Mouse (Mus musculus) kidney, embryonic 16.5 days (tissue): ENCODE results near the gene Crb1. TPM values are rescaled to one million over a fixed set of nuclear protein-coding genes. Genes with fewer than 3 reads are reported as not detected.

Source experiments
- ATAC-seq: fragments of 200-750 bp; cut with Nextera tagmentation; 2 replicates; pipeline ENCODE4 v1.8.0; 2017; ENCODE audit warnings: moderate TSS enrichment; ENCODE audit not compliant: low FRiP score, low TSS enrichment
- H3K27ac ChIP-seq: fragments of 300-500 bp; sonication (generic); 2 replicates; pipeline ENCODE4 v1.5.1; 2014; ENCODE audit warnings: low read length
- H3K27me3 ChIP-seq: fragments of 300-500 bp; sonication (generic); 2 replicates; pipeline ENCODE4 v1.6.1; 2014; ENCODE audit warnings: low read length, control low read depth, mixed read lengths; ENCODE audit not compliant: insufficient read depth
- H3K36me3 ChIP-seq: fragments of 300-500 bp; sonication (generic); 2 replicates; pipeline ENCODE4 v1.6.1; 2014; ENCODE audit warnings: low read length, control low read depth, mixed read lengths; ENCODE audit not compliant: insufficient read depth
- H3K4me1 ChIP-seq: fragments of 300-500 bp; sonication (generic); 2 replicates; pipeline ENCODE4 v1.6.1; 2014; ENCODE audit warnings: low read length, control low read depth, mixed read lengths; ENCODE audit not compliant: insufficient read depth
- H3K4me2 ChIP-seq: fragments of 300-500 bp; sonication (generic); replicated peaks from 2 replicates; pipeline ENCODE4 v1.6.1; 2014; ENCODE audit warnings: low read depth, low read length
- H3K4me3 ChIP-seq: fragments of 300-500 bp; sonication (generic); 2 replicates; pipeline ENCODE4 v1.5.1; 2014; ENCODE audit warnings: mild to moderate bottlenecking, low read length
- H3K9ac ChIP-seq: fragments of 300-500 bp; sonication (generic); replicated peaks from 2 replicates; pipeline ENCODE4 v1.6.1; 2014; ENCODE audit warnings: low read length
- H3K9me3 ChIP-seq: fragments of 300-500 bp; sonication (generic); 2 replicates; pipeline ENCODE4 v1.6.1; 2016; ENCODE audit warnings: low read length, control low read depth
- WGBS: fragments of 180-500 bp; shearing (Covaris S2); extraction: QIAGEN DNeasy Blood & Tissue Kit; methylation state at CpG from one replicate; pipeline ENCODE4 v1.1.7; 2014; 5-methylcytosine and 5-hydroxymethylcytosine counted together
- polyA plus RNA-seq: library from polyadenylated mRNA; unstranded; fragments of >200 nt; fragmentation: Nextera tagmentation; extraction: Ambion mirVana; gene quantifications from 2 replicates; pipeline ENCODE4 v1.2.1, GENCODE M21; 2015

The Crb1 gene
- polyA plus RNA-seq, 1 experiment from 2014 or later, result 0.20 TPM

DNA sequence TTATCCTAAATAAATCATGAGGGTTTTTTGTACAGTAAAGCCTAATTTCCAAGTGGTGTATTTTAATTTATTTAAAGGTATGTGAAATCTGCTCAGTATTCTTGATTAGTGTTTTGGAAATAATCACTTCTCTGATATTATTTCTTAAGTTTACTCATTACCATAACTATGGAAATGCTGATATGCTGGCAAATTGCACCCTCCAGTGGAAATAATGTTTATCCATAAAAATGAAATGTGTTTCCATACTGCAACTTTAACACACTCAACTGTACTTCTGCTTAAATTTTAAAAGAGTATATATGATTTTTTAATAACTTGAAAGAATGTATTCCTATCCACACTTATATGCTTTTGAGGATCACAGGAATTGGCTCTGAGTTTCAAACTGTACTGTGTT lies 28.9 kb upstream of the Crb1 start:
- Histone ChIP-seq H3K36me3 (no peaks in the 10 kb centered on the region), H3K4me2 (no peak overlapping the region), H3K4me3 (no peak overlapping the region), H3K9ac (no peak overlapping the region), H3K27me3 (no peaks in the 10 kb centered on the region), H3K27ac (no peak overlapping the region), H3K9me3 (peaks cover 4% of the 10 kb centered on the region), H3K4me1 (no peaks in the 10 kb centered on the region)
- ATAC-seq, result no peak

DNA sequence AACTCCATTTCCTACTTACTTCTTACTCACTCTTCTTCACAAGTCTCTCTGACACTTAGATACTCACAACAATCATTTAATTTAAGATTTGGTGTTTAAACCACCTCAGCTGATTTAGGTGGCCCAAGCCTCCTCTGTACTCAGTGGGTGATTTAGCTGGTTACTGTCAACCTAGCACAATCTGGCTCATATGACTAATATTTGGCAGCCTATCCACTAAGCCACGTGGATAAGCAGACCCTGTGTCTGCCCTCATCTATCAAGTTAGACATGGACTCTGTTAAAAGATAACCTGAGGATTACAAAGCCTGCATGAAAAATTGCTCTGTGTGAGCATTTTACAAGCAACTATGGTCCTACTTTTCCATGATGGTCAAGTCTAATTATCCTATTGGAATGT lies 19.7 kb upstream of the Crb1 start:
- H3K27me3 ChIP-seq, result no peaks in the 10 kb centered on the region
- H3K9ac ChIP-seq, result no peak overlapping the region
- no peaks in the 10 kb centered on the region for H3K9me3 ChIP-seq
- no peak overlapping the region for H3K4me3 ChIP-seq
- no peaks in the 10 kb centered on the region for H3K36me3 ChIP-seq
- 29% methylated on average over 1 of the region's 1 CpGs for WGBS
- H3K4me1 ChIP-seq, result no peaks in the 10 kb centered on the region
- no peak overlapping the region for H3K27ac ChIP-seq
- ATAC-seq, result no peak
- no peak overlapping the region for H3K4me2 ChIP-seq

DNA sequence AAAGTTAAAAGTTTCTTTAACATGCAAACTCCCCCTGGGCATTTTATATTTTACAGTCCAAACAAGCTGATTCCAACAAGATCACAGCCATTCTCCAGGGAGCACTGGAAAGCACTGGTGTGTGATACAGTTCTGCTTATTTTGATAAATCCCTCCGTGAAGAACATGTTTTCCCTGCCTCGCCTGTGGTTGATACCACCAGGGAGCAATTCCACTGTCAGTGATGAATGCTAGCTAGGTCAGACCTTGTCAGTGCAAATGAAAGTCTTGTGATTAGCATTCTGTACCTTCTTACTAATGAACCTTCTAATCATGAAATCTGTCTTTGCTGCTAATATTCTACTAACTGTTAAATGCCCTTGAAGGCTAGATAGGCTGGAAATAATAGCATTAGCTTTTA lies 14.8 kb upstream of the Crb1 start:
- H3K4me2 ChIP-seq, result no peak overlapping the region
- no peaks in the 10 kb centered on the region for H3K27me3 ChIP-seq
- no peaks in the 10 kb centered on the region for H3K4me1 ChIP-seq
- 28% methylated on average over 2 of the region's 2 CpGs for WGBS
- H3K4me3 ChIP-seq, result no peak overlapping the region
- no peak overlapping the region for H3K27ac ChIP-seq
- H3K36me3 ChIP-seq, result no peaks in the 10 kb centered on the region
- H3K9me3 ChIP-seq, result no peaks in the 10 kb centered on the region
- no peak for ATAC-seq
- no peak overlapping the region for H3K9ac ChIP-seq

DNA sequence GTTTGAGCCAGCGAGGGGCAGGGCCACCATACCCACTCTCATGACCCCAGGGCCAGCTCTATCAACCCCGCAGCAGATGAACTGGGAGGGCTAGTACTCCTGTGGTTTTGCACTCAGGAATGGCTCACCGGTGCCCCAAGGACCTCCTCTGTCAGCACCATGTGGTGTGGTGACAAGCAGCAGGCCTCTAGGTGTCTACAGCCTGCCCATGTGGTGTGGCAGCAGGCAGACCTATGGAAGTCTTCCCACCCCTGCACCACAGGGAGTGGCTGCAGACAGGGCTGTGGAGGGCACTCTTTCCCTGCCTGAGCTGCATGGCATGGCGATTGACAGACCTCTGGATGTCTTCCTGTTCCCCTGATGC lies 2.7 kb upstream of the Crb1 start:
- Histone ChIP-seq H3K36me3 (no peaks in the 10 kb centered on the region), H3K4me1 (no peaks in the 10 kb centered on the region), H3K27ac (no peak overlapping the region), H3K4me2 (no peak overlapping the region), H3K9me3 (no peaks in the 10 kb centered on the region), H3K27me3 (no peaks in the 10 kb centered on the region), H3K9ac (no peak overlapping the region), H3K4me3 (no peak overlapping the region)
- WGBS, result 27% methylated on average over 4 of the region's 4 CpGs
- peak; percentile 42 for ATAC-seq

DNA sequence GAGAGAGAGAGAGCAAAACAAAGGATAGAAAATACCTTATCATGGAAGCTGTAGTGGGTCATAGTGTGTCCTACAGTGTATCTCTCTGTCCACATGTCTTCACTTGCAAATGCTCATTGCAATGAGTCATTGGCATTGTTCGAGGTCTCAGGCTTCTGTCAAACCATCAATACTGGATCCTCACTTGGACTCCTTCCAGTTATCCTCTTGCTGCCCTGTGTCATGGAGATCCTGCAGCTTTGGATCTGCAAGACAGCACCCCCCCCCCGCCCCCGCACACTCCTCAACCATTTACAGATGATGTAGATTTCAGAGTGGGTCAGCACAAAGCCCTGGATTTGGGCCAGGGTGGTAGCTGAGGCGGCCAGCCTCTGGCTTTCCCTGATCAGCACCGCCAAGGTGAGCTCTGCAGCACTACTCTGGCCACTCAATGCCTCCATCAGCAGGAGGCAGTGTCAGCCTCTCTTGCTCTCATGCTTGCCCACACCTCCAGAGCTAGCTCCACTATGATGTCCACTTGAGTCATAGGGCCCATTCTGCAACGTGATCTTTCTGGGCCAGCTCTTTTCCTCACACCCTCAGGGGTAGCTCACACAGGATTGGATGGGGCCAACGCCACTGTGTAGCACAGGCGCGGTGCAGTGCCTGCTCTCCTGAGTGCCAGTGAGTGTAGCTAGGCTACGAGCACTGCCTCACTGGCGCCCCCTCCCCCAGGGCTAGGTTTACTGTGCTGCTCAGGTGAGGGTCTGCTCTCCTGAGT lies 2.1 kb upstream of the Crb1 start:
- H3K4me2 ChIP-seq, result no peak overlapping the region
- 30% methylated on average over 11 of the region's 11 CpGs for WGBS
- H3K27ac ChIP-seq, result no peak overlapping the region
- no peaks in the 10 kb centered on the region for H3K36me3 ChIP-seq
- H3K27me3 ChIP-seq, result no peaks in the 10 kb centered on the region
- no peak overlapping the region for H3K4me3 ChIP-seq
- peak; percentile 61 for ATAC-seq
- no peaks in the 10 kb centered on the region for H3K9me3 ChIP-seq
- H3K9ac ChIP-seq, result no peak overlapping the region
- H3K4me1 ChIP-seq, result no peaks in the 10 kb centered on the region

DNA sequence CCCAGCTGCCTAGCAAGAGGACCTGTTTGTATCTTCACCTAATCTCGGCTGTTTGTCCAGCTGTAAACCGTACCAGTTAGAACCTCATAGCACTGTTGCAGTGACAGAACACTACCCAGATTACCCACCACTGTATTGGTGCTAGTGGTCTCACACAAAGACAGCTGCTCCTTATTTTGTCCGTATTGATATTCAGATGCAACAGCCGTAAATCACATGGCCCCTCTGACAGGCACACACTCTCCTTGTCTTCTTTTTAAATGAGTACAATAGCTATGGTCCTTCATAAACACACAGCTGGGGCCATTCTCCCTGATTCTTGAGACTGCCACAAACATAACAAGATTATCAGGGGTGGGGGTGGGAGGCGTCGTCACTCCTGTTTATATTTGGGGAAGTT lies 1.0 kb downstream of the Crb1 start:
- WGBS, result 46% methylated on average over 6 of the region's 6 CpGs
- Histone ChIP-seq H3K27ac (no peak overlapping the region), H3K9ac (no peak overlapping the region), H3K4me3 (no peak overlapping the region), H3K4me2 (no peak overlapping the region), H3K4me1 (no peaks in the 10 kb centered on the region), H3K36me3 (no peaks in the 10 kb centered on the region), H3K9me3 (no peaks in the 10 kb centered on the region), H3K27me3 (no peaks in the 10 kb centered on the region)
- no peak for ATAC-seq

DNA sequence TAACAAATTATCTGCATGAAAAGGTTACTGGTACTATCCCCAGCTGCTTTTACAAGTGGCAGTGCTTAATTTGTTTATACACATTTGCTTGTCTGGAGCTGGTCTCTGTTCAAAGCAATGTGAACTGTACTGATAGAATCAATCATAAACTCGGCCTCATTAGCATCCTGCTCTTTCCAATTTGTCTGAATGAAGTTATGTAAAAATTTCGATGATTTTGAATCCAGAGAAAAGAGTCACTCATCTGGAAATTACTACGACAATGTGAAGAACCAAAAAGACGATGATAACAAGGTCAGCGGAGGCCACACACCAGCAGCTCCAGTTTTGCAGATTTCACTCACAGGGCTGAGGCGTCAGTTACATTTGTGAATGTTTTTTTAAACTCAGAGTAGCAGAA lies 5.6 kb downstream of the Crb1 start:
- Histone ChIP-seq H3K27me3 (no peaks in the 10 kb centered on the region), H3K4me1 (no peaks in the 10 kb centered on the region), H3K4me3 (no peak overlapping the region), H3K9me3 (no peaks in the 10 kb centered on the region), H3K36me3 (no peaks in the 10 kb centered on the region), H3K27ac (no peak overlapping the region), H3K9ac (no peak overlapping the region), H3K4me2 (no peak overlapping the region)
- WGBS, result 70% methylated on average over 6 of the region's 6 CpGs
- ATAC-seq, result no peak

DNA sequence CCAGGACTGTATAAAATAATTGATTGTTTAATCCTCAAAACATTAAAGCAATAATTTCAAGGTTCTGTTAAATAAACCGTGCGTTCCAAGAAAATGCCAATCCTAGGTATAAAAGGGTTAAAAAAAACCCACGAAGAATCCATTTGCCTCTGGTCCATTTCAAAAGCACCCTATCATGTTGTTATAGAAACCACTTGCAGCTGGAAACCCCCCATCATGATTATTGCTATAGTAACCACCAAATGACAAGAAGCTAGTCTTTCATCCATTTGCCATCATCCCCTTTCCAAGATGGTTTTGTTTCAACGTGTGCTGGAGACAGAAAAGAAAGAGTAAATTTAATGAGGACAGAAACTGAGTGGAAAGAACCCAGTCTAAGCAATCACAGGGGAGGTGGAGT lies 28.3 kb downstream of the Crb1 start:
- H3K4me1 ChIP-seq, result no peaks in the 10 kb centered on the region
- H3K27me3 ChIP-seq, result no peaks in the 10 kb centered on the region
- H3K27ac ChIP-seq, result no peak overlapping the region
- no peak overlapping the region for H3K9ac ChIP-seq
- H3K4me3 ChIP-seq, result no peak overlapping the region
- ATAC-seq, result no peak
- H3K9me3 ChIP-seq, result no peaks in the 10 kb centered on the region
- no peak overlapping the region for H3K4me2 ChIP-seq
- H3K36me3 ChIP-seq, result no peaks in the 10 kb centered on the region
- 53% methylated on average over 4 of the region's 4 CpGs for WGBS

DNA sequence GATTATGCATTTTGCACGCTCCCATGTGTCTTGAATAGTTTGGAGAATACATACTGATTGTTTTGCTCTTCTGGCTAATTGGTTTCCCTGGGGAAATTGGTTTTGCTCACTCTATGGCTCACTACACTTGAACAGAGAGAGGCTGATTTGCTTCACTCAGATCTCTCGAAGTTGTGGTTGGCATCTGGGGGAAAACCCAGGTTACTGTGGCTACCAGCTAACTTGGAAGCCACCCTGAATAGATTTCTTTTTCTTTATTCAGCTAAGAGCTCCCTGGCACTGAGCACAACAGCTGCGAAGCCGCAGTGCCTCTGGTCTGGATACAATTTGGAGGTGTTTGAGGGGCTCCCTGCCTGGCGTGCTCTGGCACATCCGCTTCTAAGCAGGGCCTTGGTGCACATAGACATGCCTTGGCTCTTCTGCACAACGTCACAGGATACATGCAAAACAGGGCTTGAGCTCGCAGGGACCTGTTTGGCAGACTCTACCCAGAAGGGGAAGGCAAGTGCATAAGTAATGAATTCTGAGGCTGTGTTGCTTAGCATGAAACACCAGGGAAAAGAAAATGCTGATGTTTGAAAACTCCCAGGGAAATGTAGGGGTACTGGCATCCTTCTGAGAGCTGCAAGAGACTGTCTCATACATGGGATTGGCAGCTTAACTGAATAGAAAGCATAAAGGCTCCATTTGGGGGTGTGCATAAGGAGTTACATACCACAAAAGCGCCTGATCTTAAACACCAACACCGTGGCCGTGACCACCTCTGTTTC lies 30.1 kb downstream of the Crb1 start:
- WGBS, result 64% methylated on average over 11 of the region's 11 CpGs

DNA sequence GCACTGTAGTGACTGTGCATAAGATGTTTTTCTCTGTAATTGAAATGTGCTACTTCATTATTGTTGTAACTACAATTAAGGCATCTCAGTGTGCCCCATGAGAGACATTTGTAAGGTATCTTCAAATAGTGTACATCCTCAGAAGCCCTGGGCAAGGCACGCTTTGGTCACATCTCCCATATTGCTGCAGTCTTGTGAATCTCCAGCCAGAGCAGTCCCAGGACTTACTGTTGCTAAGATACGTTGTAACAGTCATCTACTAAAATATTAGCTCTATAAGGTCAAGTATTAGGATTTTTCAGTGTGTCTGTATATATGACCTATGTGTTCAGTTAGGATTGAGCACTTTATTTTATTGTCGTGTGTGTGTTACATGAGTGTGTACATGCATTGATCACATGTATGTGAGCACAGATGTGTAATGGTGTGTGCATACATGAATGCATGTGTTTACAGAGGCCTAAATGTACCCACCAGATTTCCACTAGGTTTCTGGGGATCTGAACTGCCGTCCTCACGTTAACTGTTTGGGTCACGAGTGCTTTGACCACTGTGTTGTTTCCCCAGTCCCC lies 30.8 kb downstream of the Crb1 start:
- 77% methylated on average over 6 of the region's 6 CpGs for WGBS
- Histone ChIP-seq H3K27ac (no peak overlapping the region), H3K4me1 (no peaks in the 10 kb centered on the region), H3K9me3 (no peaks in the 10 kb centered on the region), H3K4me3 (no peak overlapping the region), H3K4me2 (no peak overlapping the region), H3K9ac (no peak overlapping the region), H3K27me3 (no peaks in the 10 kb centered on the region), H3K36me3 (no peaks in the 10 kb centered on the region)
- ATAC-seq, result no peak

More for the DNA sequence above, 30.1 kb downstream of the Crb1 start:
- H3K9me3 ChIP-seq, result no peaks in the 10 kb centered on the region
- no peak overlapping the region for H3K4me2 ChIP-seq
- H3K27ac ChIP-seq, result no peak overlapping the region
- H3K9ac ChIP-seq, result no peak overlapping the region
- H3K36me3 ChIP-seq, result no peaks in the 10 kb centered on the region
- H3K27me3 ChIP-seq, result no peaks in the 10 kb centered on the region
- H3K4me3 ChIP-seq, result no peak overlapping the region
- ATAC-seq, result peak; percentile 57
- H3K4me1 ChIP-seq, result no peaks in the 10 kb centered on the region
